Mouse (Mus musculus) layer of hippocampus, adult 2 months (tissue): Measurements from ENCODE around the gene Oard1. TPM values are rescaled to one million over a fixed set of nuclear protein-coding genes. Genes with fewer than 3 reads are reported as not detected.

ENCODE experiments used
- DNase-seq, 2 experiments: peaks; one replicate each; pipeline ENCODE4 v3.0.0; 2022; ENCODE audit warnings: low spot score in 2 of 2
- H3K27ac ChIP-seq: fragments of 200-600 bp; 2 replicates; pipeline ENCODE4 v1.8.1; 2022
- H3K4me3 ChIP-seq: fragments of 200-600 bp; 2 replicates; pipeline ENCODE4 v1.8.1; 2022; ENCODE audit warnings: mild to moderate bottlenecking
- CTCF ChIP-seq: fragments of 200-600 bp; conservative IDR thresholded peaks from 2 replicates; pipeline ENCODE4 v1.8.1; 2022; ENCODE audit warnings: antibody characterized with exemption, mild to moderate bottlenecking, moderate library complexity
- long read RNA-seq, 2 experiments: library from polyadenylated mRNA; stranded (forward); transcript quantifications; one replicate each; pipeline ENCODE4 v2.0.0; 2021; ENCODE audit warnings: borderline mapping rate in 2 of 2
- total RNA-seq, 2 experiments: library from RNA; stranded (reverse); gene quantifications; 2 replicates each; pipeline ENCODE4 v1.2.3; 2021

Gene Oard1
- total RNA-seq = 10 to 100 TPM; 11.1 to 15.1 TPM
- long read RNA-seq, experiment 1, partial matches to known transcripts = 0 of 15 reads
- long read RNA-seq, experiment 1, other reads (novel, unspliced or antisense) = 9 of 15 reads
- long read RNA-seq, experiment 2, transcript Oard1-202 (6 exons, 1,324 nt) = major isoform, 9 of 29 reads
- long read RNA-seq, experiment 2, partial matches to known transcripts = 1 of 29 reads
- long read RNA-seq, experiment 2, other reads (novel, unspliced or antisense) = 17 of 29 reads

- Histone ChIP-seq H3K27ac (peak within 1 kb of the TSS; percentile 98), H3K4me3 (peak within 1 kb of the TSS; percentile 92)
- TF ChIP-seq CTCF = no peak; the same call in 1 of the 2 replicates
- peak; percentile 100 for DNase-seq
Observed at GRCm38 (mm10) chr17:48409380-48410298, at the start of gene Oard1, which contains the start of gene Nfya. Gene Oard1 (plus strand): TSS chr17:48410014. Gene Nfya (minus strand): TSS chr17:48409906.

DNA sequence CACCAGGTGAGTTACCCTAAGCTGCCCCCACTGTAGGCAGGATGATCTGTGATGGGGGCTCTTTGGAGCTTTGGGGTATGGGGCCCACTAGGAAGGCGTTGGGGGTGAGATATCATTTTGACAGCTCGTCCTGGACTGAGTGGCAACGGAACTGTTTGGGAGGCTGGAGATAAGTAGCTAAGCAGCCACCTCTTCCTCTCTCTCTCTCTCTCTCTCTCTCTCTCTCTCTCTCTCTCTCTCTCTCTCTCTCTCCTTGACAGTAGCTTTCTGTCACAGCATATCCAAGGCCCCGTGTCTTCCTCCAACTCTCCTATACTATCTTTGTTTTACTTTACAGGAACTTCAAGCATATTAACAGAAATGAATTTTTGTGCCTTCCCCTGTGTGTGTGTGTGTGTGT, 49.4 kb upstream of the Oard1 start:
- Histone ChIP-seq H3K27ac (no peak overlapping the region), H3K4me3 (no peak overlapping the region)
- DNase-seq = no peak
- no peak for TF ChIP-seq CTCF

DNA sequence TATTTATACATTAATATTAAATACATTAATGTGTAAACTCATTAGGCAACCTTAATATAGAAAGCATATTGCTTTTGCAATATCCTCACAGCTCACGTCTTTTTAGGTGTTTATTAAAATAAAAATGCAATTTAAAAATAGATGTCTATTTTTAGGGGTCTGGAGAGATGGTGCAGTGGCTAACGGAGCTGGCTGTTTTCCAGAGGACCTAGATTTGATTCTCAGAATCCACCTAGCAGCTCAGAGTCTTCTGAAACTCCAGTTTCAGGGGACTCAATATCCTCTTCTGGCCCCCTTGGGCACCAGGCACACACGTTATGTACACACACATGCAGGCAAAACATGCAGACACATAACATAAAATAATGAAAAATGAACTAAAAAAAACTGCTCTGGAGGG, 47.5 kb upstream of the Oard1 start:
- no peak for TF ChIP-seq CTCF
- H3K4me3 ChIP-seq = no peak overlapping the region
- DNase-seq = no peak

DNA sequence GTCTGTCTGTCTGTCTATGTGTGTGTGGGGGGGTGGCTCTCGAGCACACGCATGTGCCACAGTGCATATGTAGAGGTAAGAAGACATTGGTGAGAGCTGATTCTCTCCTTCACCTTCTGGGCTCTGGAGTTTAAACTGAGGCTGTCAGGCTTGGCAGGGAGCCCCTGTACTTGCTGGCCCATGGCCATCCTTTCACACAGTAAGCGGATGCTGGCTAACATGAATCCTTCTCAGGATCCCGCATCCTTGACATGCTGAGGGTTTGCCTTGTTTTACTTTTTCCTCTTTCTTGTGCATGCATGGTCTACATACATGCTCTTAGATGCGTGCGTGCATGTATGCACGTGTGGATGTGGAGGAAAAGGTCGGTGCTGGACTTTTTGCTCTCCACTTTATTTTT, 46.8 kb upstream of the Oard1 start:
- Histone ChIP-seq H3K4me3 (no peak overlapping the region), H3K27ac (no peak overlapping the region)
- no peak for TF ChIP-seq CTCF
- peak in 1 of 2 experiments; percentile 29 for DNase-seq

More for the DNA sequence above, 47.5 kb upstream of the Oard1 start:
- no peak overlapping the region for H3K27ac ChIP-seq

- Histone ChIP-seq H3K4me3 (no peak overlapping the region), H3K27ac (no peak overlapping the region)
- no peak for TF ChIP-seq CTCF
- no peak for DNase-seq
Observed at GRCm38 (mm10) chr17:48363421-48363965, 46.3 kb upstream of the Oard1 start.

DNA sequence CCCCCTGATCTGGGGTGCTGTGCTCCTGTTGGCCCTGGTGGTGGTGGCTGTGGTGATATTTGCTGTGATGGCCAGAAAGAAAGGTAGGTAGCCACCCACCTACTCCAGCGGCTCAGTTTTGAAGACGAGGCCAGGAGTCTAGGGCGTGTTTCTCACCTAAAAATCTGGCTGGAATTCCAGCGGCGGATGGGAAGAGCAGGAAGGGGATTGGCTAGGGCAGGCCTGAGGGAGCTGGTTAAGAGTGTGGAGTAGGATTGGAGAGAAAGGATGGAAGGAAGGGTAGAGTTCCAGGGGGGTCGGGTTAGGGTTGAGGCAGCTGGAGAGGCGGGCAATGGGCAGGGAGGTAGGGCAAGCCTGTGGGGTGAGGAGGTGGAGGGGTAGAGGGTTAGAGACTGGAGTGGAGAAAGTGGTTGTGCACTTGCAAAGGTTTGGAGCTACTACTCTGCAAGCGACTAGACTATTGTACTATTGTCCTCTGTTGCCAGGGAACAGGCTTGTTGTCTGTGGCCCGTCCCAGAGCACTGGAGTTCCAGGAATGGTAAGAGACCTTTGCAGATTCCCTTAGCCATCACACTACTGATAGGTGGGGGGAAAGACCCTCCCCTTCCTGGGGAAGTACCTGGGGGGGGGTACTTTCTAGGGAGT, 44.2 kb upstream of the Oard1 start:
- DNase-seq = no peak
- TF ChIP-seq CTCF = no peak
- no peak overlapping the region for H3K27ac ChIP-seq
- H3K4me3 ChIP-seq = no peak overlapping the region

DNA sequence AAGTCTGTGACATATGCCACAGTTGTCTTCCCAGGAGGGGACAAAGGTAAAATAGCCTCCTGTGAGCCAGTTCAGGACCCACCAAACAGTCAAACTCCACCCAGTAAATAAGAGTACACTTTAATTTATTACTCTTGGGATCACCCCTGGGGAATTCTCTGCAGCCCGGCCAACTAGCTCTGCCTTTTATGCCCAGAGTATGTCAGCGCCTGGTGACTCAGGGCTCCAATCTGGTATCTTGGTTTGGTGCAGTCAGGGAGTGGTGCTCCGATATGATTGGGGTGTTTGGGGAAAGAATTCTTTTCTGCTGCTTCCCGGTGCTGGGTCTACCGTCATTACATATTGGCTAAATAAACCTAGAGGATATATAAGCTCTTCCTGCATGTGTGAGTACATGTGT, 43.0 kb upstream of the Oard1 start:
- Histone ChIP-seq H3K4me3 (no peak overlapping the region), H3K27ac (no peak overlapping the region)
- no peak for DNase-seq
- no peak for TF ChIP-seq CTCF

- DNase-seq = no peak
- no peak for TF ChIP-seq CTCF
Observed at GRCm38 (mm10) chr17:48371621-48372020, 38.2 kb upstream of the Oard1 start.

DNA sequence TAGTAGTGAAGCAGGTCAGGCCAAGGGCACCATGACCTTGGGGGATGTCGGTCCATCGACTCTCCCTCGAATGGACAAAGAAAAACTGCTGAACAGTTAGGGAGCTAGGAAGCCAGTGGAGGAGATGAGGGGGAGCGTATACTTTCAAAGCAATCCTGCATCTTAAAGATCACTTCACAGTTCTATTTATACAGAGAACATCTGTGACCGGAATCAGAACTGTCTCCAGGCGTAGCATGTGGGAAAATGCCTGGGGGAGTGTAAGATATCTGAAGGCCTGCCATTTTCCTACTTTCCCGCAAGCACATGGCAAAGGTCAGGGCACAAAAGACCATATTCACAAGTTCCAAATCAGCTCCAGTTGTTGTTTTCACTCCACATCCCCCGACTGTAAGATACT, 36.8 kb upstream of the Oard1 start:
- peak in 1 of 2 experiments; percentile 15 for DNase-seq
- no peak for TF ChIP-seq CTCF
- Histone ChIP-seq H3K4me3 (no peak overlapping the region), H3K27ac (no peak overlapping the region)

More at GRCm38 (mm10) chr17:48371621-48372020, 38.2 kb upstream of the Oard1 start:
- Histone ChIP-seq H3K27ac (no peak overlapping the region), H3K4me3 (no peak overlapping the region)

- DNase-seq = peak in 1 of 2 experiments; percentile 7
Observed at GRCm38 (mm10) chr17:48376102-48376501, 33.7 kb upstream of the Oard1 start.

DNA sequence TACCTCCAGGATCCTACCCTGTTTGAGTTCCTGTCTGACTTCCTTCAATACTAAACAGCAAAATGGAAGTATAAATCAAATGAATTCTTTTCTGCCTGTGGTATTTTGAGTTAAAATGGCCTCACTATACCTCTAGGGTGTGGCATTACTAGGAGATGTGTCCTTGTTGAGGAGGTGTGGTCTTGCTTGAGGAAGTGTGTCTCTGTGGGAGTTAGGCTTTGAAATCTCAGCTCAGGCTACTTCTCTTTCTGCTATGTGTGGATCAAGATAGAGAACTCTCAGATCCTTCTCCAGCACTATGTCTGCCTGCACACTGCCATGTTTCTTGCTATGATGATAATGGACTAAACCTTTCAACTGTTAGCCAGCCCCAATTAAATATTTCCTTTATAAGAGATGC, 30.8 kb upstream of the Oard1 start:
- H3K4me3 ChIP-seq = no peak overlapping the region
- no peak for TF ChIP-seq CTCF
- no peak for DNase-seq

More at GRCm38 (mm10) chr17:48376102-48376501, 33.7 kb upstream of the Oard1 start:
- no peak overlapping the region for H3K4me3 ChIP-seq
- no peak overlapping the region for H3K27ac ChIP-seq
- TF ChIP-seq CTCF = no peak

DNA sequence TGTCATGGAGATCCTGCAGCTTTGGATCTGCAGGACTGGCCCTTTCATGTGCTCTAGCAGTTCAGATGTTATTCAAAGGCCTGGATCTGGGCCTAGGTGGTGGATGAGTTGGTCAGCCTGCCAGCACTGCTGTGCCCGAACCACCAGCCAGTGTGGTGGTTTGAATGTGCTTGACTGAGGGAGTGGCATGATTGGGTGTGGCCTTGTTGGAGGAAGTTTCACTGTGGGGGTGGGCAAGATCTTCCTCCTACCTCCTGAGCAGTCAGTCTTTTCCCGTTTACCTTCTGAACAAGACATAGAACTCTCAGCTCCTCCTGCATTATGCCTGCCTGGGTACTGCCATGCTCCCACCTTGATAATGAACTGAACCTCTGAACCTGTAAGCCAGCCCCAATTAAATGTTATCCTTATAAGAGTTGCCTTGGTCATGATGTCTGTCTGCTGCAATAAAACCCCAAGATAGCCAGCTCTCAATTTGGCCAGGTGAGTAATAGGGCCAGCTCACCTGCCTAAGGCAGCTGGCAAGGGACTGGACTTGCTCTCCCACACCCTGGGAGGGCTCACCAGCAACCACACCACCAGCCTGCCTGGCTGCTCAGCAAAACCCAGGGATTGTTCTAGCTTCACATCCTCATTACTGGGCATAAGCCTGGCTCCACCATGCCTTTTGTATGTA, 23.9 kb upstream of the Oard1 start:
- TF ChIP-seq CTCF = no peak
- no peak for DNase-seq
- H3K4me3 ChIP-seq = no peak overlapping the region

More for the DNA sequence above, 30.8 kb upstream of the Oard1 start:
- no peak overlapping the region for H3K27ac ChIP-seq

GRCm38 (mm10) chr17:48388666-48389065, 21.1 kb upstream of the Oard1 start:
- no peak overlapping the region for H3K4me3 ChIP-seq
- H3K27ac ChIP-seq = no peak overlapping the region
- TF ChIP-seq CTCF = no peak
- no peak for DNase-seq

More for the DNA sequence above, 23.9 kb upstream of the Oard1 start:
- H3K27ac ChIP-seq = no peak overlapping the region
